Mouse (Mus musculus) fat pad, adult 2 months (tissue): ENCODE results near the gene Vmn2r9.
"Not testable (repeated sequence)": the region's sequence is repeated elsewhere in the genome, so short reads cannot be mapped to it uniquely, and the experiment has no call there.

Experiments used
- DNase-seq: peaks from one replicate; pipeline ENCODE4 v3.0.0-alpha.2; 2011; ENCODE audit warnings: low read depth, low spot score; ENCODE audit errors: extremely low read depth

The Vmn2r9 gene

DNA sequence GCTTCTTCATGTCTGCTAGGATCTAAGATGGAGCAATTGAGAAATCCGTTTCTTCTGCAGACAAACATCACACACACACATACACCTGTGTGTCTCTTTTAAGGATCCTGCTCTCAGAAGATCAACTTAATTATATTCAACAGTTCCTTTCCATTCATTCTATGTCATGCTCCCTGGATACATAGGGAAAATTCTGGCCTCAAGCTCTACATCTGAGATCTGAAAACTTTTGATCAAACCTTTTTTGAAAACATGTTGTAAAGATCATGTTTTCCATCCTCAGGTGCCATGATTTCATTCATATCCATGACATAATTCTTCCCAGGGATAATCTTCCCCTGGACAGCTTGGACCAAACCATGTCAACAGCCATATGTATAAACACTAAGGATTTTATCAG is at the start of gene Vmn2r9:
Gene Vmn2r9 (minus strand): TSS at position 101 of the 400 bp plus-strand sequence.
- DNase-seq: not testable (repeated sequence)

DNA sequence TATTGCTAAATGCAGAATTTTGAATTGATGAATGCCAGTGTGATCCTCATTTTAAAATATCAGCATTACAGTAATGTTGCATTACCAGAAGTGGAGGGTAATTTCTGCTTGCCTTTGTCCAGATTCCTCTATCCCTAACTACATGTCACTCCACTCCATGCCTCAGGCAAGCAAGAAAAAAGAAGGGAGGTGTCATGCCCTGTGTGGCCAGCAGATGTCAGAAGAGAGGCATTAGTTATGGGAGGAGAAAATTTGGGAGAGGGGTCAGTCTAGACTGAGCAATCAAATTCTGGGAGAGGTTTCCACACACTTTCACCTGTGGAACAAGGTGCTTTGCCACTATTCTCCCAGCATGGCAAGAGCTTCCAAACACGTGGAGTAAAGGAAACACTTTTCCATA is 14.3 kb upstream of the Vmn2r9 start:
- not testable (repeated sequence) for DNase-seq

DNA sequence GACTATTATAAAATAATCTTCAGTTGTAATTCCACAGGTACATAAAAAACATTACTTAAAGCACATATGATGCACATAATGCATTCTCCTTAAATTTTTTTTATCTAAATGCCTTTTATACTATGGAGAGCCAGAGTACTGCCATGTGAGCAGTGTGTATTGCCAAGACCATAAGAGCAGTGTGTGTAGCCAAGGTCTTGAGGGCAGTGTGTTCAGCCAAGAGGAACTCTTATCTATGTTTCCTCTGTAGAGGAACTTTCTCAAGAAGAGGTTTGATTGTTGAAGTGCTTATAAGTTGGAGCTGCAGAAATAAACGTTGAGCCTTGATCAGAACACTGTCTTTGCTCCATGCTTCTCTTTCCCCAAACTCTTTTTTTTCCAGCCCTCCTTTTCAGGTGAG is 2.9 kb downstream of the Vmn2r9 start:
- DNase-seq: no peak

DNA sequence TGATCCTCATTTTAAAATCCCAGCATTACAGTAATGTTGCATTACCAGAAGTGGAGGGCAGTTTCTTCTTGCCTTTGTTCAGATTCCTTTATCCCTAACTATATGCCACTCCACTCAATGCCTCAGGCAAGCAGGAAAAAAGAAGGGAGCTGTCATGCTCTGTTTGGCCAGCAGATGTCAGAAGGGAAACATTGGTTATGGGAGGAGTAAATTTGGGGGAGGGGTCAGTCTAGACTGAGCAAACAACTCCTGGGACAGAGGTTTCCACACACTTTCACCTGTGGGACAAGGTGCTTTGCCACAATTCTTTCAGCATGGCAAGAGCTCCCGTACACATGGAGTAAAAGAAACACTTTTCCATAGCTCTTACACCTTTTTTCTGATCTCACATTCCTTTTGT is 16.2 kb downstream of the Vmn2r9 start:
- DNase-seq: no peak

DNA sequence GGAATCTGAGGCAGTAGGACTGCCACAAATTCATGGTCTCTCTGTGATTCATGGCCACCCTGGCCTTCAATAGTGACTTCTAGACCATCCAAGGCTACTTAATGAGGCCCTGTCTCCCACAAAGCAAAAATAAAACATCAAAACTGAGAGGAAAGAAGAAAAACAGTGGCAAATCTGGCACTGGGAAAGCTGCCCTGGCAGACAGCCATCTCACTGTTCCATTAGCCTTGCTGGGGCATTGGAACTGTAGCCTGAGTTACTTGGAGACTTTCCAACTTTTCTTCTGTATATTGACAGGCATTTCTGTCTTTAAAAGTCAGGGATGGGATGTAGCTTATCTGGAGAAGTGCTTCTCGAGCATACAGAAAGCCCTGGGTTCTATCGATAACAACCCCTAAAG is 29.1 kb downstream of the Vmn2r9 start:
- no peak for DNase-seq

DNA sequence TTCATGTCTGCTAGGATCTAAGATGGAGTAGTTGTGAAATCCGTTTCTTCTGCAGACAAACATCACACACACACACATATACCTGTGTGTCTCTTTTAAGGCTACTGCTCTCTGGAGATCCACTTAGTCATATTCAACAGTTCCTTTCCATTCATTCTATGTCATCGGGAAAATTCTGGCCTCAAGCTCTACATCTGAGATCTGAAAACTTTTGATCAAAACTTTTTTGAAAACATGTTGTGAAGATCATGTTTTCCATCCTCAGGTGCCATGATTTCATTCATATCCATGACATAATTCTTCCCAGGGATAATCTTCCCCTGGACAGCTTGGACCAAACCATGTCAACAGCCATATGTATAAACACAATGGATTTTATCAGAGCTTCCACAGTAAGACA is 43.7 kb downstream of the Vmn2r9 start, which contains the start of gene Vmn2r8:
Gene Vmn2r8 (minus strand): TSS at position 101 of the 400 bp plus-strand sequence.
- not testable (repeated sequence) for DNase-seq

DNA sequence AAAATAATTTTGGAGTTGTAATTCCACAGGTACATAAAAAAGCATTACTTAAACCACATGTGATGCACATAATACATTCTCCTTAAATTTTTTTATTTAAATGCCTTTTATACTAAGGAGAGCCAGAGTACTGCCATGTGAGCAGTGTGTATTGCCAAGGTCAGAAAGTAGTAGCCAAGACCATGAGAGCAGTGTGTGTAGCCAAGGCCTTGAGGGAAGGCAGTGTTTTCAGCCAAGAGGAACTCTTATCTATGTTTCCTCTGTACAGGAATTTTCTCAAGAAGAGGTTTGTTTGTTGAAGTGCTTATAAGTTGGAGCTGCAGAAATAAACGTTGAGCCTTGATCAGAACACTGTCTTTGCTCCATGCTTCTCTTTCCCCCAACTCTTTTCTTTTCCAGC is 48.8 kb downstream of the Vmn2r9 start:
- no peak for DNase-seq

DNA sequence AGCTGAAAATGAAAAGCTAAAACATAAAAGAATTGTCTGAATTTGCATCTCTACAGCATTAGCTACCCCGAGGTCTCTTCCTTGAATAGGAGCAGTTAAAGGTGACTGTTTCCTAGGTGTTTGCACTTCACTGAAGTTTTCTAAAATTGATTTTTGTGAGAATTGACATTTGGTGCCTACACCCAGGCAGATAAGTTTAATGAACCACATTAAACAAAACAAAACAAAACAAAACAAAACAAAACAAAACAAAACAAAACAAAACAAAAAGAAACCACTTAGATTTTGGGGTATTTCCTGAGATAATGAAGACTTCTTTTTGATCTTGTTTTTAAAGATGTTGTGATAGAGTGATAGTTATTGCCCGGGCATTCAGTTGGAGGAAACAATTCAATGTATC is 57.1 kb downstream of the Vmn2r9 start, which contains the start of gene Tmed11:
Gene Tmed11 (minus strand): TSS at position 101 of the 400 bp plus-strand sequence.
- not testable (repeated sequence) for DNase-seq

DNA sequence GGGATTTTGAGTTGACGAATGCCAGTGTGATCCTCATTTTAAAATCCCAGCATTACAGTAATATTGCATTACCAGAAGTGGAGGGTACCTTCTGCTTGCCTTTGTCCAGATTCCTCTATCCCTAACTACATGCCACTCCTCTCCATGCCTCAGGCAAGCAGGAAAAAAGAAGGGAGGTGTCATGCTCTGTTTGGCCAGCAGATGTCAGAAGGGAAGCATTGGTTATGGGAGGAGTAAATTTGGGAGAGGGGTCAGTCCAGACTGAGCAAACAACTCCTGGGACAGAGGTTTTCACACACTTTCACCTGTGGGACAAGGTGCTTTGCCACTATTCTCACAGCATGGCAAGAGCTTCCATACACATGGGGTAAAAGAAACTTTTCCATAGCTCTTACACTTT is 62.0 kb downstream of the Vmn2r9 start:
- DNase-seq: not testable (repeated sequence)
